Mouse (Mus musculus) cerebellum, adult 9-11 months (tissue): ENCODE measurements around the gene Tmem135.
"Not testable (repeated sequence)": the region's sequence is repeated elsewhere in the genome, so short reads cannot be mapped to it uniquely, and the experiment has no call there.

Experiments
- DNase-seq: peaks from one replicate; pipeline ENCODE4 v3.0.0; 2022

Gene Tmem135

DNA sequence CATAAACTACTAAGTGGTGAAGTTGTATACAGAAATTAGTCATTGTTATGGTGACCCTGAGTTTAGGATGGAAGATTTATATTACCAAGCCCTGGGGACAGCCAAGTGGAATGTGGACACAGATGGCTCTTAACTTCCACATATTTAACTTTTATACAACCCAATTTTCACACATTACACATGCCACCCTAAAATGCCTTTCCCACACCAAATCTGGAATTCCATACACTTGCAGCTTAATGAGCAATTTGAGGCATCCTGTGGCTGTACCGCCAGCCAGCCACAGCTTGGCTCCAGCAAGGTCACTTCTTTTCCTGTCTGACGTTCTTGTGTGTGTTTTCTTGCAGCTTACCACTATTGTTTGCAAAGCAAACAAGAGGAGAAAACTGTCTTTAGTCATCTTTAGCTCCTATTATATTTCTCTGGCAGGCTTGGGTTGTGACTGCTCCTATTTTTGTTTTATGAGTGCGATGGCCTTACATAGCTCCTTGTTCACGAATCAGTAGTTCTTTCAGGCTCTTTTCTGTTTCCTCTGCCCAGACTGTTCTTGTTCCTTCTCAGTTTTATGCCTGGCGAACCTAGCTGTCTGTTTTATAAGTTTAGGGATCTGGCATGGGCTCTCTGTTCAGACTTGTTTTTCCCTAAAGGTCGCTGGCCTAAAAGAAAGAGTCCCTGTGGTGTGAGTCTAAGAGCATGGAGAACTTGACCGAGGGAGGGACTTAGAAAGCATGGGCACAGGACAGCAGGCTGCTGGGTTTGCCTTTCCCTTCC, 22.9 kb downstream of the Tmem135 start:
- no peak for DNase-seq

DNA sequence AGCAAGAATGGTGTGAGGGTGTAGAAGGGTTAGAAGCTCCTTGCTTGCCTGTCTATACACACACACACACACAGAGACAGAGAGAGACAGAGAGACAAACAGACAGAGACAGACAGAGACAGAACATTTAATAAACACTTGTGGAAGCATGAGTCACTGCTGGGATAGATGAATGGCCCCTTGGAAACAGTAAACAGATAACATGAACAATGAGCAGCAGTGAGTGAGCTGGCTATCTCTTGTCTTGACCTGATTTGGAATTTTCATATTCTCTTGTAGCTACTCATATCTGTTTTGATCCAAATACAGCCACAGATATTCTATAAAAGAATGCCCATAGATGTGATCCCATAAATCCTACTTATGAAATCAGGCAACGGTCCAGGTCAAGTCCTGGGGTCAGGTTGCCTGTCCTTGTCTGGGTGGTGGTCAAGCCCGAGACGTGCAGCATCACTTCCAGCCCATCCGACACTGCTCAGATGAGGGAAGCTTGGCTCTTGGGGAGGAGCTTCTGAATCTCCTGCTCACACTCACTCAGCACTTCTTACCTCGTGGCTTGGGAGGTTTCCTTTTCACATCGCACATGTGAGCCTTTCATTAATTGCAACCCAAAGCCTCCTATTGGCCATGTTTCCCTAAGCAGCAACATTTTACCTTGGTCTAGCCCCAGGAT, 32.3 kb downstream of the Tmem135 start:
- DNase-seq = no peak

DNA sequence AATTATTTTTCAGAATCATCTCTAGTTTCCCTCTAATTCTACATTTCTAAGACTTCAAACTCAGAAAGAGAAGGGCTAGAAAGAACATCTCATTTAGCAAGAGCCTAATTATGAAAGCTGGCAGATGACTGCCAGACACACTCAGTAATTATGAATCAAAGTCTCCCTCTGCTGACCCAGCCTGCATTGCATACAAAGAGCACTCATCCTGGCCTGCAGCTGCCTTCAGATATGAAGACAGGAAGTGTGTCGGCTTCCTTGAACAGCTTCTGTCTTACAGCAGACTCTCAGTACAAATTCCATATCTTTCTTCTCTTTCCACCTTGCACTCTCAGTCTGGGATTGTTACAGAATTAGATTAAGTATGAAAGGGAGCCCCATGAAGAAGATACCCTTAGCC, 33.1 kb downstream of the Tmem135 start:
- peak; percentile 10 for DNase-seq

DNA sequence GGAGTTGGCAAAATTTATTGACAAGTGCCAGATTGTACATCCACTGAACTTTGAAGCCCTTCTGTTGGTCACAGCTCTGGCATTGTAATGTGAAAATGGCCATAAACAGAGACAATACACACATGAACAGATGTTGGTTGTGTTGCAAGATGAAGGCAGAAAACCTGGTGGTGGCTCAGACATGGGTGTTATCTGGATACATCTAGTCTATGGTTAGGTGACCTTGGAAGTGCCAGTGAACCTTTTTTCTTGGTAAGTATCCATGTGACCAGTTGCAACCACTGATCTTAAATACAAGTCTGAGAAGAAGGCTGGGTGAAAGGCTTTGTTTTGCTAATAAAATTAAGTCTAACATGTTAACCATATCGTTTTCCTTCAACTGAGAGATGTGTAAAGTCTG, 33.9 kb downstream of the Tmem135 start:
- DNase-seq = no peak

DNA sequence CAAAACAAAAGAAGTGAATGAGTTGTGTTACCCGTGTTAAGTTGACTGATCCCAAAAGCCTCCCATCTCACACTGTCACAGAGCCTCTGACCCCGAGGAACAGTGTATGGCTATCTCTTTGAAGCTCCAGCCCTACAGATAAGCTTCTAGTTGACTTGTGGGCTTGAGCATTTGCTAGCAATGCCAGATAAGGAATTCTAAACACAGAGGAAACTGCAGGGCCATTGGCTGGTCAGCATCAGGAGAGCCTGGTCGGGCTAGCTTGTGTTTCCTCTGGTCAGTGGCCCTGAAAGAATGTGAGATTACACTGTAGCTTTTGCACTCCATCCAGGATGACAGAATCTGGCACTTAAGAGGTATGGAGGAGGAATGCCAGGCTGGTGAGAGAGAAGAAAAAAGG, 36.4 kb downstream of the Tmem135 start:
- DNase-seq = no peak

DNA sequence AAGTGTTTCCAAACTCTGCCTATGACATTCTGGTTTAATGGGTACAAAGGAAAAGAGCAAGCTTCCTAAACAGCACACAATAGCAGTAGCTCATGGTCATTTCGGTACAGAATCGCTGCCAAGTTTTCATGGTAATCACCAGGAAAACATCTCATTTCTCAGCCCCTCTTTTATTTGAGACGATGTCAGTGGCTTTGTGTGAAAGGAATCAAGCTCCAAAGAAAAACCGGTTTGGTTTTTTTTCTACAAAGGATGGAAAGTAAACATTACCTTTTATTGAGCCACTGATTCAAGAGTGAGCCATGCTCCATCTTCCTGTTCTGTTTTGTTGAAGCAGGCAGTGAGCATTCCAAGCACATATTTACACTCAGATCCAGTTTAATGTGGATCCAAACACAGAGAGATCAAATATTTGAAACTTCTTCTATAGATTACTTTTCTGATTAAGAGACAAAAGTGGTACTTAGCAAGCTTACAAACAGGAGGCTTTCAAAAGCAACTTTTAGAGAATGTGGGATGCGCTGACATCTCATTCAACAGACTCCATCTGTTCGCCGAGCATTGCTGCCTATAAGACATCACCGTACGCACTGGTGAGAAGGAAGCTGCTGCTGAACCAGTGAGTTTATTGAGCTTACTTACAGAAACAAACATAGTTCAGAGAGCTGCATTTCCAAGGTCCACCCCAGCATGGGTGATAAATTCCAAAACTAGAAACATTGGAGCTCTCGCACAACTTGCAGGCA, 38.7 kb downstream of the Tmem135 start:
- no peak for DNase-seq

DNA sequence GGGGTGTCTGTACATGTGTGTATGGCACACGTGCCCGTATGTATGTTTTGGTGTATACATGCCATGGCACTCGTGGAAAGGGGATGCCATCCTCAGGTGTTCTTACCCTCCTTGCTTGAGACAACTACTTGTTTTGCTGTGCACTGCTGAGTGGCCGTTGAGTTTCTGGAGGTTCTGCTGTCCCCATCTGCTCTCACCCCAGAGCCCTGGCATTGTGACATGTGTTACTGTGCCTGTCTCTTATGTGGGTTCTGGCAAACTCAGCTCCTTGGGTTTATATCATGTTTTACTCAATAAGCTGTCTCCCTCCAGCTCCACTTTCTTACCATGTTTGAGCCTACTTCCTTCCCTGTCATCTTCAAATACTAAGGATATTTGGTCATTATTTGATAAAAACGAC, 40.0 kb downstream of the Tmem135 start:
- DNase-seq = peak; percentile 60

DNA sequence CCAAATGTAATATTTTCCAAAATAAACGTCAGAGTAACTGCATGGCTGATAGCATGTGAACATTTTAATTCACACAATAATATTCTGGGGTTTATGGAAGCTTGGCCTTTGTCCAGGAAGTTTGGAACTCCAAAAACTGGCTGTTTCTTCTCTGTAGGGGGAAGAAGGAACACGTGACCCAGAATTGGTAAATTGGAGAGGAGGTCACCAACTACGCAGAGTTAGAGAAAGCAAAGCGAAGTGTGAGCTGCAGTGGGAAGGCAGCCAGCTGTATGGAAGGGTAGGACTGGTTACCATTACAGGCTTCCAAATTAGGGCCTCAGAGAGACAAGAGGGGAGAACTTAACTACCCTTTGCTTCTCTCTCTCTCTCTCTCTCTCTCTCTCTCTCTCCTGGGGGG, 47.7 kb downstream of the Tmem135 start:
- no peak for DNase-seq

DNA sequence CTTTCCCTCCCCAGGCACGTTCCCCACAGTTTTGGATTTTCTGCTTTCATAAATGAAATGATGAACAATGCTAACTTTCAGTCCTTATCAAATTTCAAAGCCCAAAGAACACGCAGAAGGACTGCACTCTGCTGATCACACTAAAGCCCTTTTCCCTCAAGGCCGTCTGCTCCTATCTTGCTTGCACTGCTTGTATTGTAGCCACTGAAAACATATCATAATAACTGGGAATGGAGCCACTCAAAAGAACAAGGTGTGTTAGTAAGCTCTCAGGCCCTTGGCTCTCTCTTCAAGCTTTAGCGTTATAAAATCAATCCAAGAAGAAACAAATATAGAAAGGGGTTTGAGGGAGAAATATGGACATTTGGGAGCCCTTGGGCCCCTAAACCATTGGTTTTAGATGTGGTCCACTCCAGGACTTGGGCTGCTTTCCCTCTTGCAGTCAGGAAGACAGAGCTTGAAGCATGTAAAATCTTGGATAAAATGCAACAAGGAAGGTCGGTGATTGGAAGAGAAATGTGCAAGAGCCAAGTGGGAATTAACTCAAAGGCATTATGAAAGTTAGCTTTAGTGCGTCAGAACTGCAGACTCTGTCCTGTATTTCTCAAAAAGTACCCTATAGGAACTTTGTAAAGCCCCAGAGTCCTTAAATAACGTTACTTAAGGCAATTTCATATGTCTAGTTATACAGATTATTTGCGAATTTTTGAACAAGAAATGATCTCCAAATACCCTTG, 48.3 kb downstream of the Tmem135 start:
- no peak for DNase-seq

DNA sequence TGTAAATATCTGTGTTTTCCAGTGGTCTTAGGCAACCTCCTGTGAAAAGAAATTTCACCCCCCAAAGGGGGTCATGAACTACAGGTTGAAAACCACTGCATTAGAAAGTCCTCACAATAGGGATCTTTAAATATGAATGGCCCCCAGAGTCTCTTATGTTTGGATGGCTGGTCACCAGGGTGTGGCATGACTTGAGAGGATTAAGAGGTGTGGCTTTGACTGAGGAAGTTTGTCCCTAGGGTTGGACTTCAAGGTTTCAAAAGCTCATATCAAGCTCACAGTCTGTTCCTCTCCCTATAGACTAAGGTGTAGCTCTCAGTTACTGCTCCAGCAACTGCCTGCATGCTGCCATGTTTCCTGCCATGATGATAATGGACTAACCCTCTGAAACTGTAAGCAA, 62.0 kb downstream of the Tmem135 start:
- no peak for DNase-seq

DNA sequence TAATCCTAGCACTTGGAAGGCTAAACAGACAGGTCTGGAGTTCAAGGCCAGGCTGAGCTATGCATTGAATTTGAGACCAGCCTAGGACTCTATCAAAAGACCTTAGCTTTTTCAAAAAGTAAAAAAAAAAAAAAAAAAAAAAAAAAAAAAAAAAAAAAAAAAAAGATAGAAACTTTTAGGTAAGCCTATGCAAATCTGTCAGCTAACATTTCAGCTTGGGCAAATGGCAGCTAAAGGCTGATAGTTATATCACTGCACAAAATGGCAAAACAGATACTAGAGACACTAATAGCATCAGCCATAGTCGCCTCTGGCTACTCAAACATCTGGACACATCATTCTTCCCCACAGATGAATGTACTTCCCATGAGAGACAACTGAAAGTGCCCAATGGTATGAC, 64.2 kb downstream of the Tmem135 start:
- no peak for DNase-seq

DNA sequence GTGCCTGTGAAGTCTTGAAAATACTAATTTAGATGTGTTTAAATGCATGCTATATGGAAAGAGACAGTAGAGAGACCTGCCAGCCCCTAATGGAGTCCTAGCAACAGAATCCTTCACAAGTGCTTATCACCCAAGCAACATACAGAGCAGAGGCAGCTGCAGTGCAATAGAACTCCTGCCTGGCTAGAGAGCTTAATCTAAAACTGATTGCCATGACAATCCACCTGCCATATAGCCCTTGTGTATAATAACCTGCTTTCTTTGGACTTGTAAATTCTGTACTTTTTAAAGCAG, 64.9 kb downstream of the Tmem135 start:
- no peak for DNase-seq

DNA sequence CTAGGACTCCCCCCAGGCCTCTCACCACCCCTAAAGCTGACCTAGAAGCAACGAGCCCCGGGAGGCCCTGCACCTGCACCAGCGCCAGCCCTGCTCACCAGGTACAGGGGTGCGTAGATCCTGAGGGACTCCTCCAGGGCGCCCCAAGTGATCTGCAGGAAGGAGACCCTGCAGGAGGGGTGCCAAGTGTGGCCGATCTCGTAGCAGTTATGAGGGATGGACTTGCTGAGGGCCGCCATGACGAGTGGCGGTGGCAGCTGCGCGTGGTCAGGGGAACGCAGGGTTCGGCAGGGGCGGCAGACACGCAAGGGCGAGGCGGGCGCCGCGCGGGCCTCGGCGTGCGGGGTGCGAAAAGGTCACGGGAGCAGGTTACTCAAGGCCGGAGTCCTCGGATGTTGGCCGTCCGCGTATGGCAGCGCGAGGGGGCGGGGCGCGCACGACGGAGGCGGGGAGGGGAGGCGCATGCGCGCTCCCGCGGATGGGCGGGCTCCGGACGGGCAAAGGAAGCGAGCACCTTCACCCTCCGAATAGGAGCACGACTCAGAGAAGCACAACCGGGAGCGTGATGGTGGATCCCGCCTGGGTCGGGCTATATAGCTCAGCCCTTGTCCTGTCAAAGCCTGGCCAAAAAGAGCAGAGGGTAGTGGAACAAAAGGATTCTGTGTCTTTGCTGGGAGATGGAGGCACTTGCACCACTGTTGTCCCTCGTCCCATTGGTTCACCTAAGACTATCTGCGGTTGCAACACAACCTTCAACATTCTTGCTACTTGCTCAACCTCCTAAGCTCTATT, 65.5 kb downstream of the Tmem135 start:
- DNase-seq = peak; percentile 95

DNA sequence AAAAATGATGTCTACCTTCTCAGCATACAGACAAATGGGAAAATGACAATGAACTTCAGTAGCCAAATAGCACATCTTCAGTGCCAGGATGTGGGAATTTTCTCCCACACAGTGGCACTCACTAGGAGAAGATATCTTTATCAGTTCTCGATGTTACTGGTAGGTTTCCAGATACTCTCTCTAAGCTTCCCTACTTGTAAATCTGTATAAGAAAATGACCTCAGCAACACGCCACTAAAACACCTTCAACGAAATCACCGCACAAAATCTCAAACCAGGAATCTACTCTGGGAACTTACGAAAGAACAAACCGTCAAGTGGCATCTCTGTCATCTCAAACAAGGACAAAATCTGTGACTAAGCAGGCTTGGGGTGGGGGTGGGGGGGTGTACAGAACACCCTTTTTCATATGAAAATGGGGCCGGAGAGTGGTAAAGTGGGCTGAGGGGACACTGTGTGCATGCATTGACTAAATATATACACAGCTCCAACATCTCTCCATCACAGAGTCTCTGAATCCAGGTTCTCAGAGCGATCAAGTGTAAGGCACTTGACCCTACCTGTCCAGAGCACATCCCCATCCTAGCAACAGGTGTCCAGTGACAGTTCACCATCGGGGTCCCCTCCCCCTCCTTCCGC, 66.2 kb downstream of the Tmem135 start:
- DNase-seq = no peak

DNA sequence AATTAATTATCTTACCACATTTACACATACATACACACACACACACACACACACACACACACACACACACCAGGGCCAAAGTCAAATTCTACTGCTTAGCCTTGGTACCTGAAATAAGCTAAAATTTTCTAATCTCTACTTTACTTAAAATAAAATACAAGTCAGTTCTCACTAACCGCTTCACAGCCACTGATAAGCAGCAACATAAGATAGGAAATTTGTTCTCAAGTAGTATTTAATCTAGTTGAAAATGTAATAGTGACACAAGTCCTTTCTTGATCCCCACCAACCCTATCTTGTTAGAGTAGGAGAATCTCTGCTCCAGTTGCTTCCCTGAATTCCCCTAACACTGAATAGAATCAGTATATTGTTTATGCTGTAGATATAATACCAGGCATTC, 67.6 kb downstream of the Tmem135 start:
- DNase-seq = no peak

DNA sequence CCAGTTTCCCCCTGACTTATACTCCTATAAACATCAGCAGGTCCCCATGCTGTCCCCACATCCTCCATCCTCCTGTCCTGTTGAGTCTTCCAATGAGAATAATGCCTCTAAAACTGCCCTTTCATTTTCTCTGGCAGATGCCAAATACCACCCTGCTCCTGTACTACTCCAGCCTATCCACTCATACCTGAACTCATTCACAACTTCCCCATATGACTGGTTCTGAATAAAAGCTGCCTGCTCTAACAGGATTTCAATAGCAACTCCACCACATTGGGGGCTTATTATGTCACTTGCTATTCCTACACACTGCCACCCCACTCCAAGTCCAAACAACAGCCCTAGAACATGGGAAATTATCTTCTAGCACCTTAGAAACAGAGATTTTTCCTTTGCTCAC, 68.7 kb downstream of the Tmem135 start:
- DNase-seq = no peak

DNA sequence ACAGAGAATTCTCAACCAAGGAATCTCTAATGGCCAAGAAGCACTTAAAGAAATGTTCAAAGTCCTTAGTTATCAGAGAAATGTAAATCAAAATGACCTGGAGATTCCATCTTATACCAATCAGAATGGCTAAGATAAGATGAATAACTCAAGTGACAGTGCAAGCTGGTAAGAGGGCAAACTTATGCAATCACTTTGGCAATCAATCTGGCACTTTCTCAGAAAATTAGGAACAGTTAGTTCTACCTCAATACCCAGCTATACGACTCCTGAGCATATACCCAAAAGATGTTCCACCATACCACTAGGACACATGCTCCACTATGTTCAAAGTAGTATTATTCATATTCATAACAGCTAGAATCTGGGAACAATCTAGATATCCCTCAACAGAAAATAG, 74.1 kb downstream of the Tmem135 start:
- no peak for DNase-seq

DNA sequence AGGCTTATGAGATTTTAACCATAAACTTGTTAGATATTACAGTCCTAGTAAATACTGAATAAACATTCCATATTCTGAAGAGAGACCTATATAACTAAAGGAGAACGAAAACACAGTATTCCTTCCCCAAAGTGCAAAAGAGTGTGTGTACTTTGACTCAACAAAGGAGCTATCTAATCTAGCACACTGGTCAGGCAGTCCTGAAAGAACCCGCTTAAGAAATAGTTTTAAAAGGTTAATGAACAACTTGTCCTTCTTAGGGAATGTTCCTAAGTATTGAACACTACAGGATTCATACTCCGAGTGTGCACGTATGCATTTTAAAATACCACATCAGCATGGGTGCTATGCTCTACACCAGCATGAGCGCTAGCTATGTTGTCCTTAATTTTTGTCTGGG, 76.3 kb downstream of the Tmem135 start:
- no peak for DNase-seq

DNA sequence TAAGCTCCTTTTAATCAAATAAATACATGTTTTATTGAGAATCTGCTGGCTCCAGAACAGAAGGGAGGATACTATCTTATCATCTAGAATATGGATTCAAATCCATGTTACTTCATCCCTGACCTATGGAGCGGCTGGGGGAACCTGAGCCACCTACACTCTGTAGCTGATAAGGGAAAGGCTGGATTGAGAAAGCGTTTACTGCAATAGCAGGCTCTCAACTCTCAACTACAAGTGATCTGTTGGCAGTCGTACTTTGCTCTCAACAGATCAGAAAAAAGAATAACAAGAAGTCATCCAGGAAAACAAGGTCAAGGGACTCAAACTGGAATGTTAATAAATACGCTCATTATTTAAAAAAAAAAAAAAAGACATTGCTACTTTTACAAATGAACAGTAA, 77.3 kb downstream of the Tmem135 start:
- no peak for DNase-seq

DNA sequence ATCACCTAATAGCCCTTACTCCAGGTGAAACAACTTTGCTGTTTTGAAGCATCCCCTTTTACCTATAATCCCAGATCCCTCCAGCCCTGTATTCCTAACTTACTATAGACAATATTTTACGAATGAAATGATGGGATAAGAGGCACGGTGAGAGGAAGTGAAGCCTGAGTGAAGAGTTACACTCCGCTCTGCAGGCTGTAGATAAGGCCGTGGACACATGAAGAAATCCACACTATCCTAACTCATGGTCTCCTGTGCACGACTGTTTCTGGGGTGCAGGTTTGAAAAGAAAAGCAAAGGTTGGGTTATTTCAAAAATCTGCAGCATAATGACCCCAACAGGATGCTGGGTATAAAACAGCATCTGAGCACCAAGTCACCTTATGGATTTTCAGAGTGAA, 77.8 kb downstream of the Tmem135 start:
- DNase-seq = no peak

DNA sequence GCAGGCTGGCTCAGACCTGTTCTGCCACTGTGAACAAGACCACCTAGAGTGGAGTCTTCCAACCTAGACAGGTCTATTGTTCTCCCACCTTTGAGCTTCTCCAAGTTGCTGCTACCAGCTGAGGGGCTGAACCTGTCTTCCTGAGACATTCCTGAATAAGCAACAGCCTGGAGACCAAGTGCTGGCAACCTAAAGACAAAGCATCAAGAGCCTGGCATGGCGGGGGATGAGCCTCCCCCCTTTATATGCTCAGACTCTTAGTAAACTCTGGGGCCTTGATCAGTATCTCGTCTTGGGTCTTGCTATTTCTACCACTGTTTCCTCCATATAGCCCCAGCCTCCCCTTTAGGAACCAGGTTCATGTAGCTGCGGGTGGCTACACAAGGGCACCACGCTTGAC, 81.3 kb downstream of the Tmem135 start:
- not testable (repeated sequence) for DNase-seq

DNA sequence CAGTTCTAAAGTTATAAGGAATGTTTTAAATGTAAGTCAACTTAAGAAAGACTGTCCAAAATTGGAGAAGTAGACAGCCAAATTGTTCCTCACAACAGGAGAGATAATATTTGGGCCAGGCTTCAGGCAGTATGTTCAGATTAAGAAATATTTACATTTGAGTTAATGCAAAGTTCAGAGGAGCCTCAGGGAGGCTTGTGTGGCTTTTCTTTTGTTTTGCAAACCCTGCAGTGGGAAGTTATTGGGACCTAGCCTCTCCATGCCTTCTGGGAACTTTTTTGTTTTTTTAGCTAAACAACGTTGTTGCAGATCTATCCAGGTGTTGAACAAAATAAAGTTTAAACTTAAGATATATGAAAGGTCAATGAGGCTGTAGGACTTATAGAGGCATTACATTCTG, 84.7 kb downstream of the Tmem135 start:
- no peak for DNase-seq
